Mouse (Mus musculus): Measurements from ENCODE around the gene P2rx6. TPM values are rescaled to one million over a fixed set of nuclear protein-coding genes. Genes with fewer than 3 reads are reported as not detected.

The P2rx6 gene
- polyA plus RNA-seq, 1 experiment = 2.9 TPM

DNA sequence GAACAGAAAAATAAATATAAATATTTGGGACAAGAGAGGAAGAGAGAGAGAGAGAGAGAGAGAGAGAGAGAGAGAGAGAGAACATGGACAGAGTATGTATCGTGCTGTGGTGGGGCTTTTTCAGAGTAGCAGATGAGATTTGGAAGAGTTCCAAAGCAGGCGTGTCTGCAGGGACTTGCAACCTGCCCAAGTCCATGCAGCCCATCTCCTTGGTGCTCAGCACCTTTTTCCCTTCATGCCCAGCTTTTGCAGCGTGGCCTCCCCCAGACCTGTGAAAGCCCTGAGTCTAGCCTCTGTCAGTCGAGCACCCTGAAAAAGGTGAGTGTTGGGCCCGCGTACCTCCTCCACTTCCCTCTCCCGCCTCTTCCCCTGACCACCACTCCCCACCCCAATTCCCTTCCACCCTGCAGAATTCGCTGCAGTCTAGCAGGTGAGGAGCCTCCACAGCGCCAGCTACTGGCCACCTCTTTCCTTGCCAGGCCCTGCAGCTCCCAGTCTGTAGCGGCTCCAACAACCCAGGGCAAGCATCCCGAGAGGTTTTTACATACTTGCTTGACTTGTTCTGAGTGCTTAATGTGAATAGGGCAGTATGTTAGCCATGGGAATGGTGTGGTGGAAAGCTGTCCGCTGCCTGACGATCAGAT lies 56.4 kb downstream of the P2rx6 start:
- Histone ChIP-seq H3K4me1 (ENCODE audit: control insufficient read depth, insufficient read depth, low read length) (peaks cover 5% of the 10 kb centered on the region; the same call in 1 of the 2 replicates), H3K27ac (ENCODE audit: insufficient read depth, low read length) (no peak overlapping the region), H3K4me3 (ENCODE audit: insufficient read depth, low read length) (no peak overlapping the region)
- peak; percentile 72 for TF ChIP-seq CTCF (IDR thresholded peaks at IDR 0.05; ENCODE audit: extremely low read depth, insufficient read depth, low read length)
- TF ChIP-seq POLR2A (IDR thresholded peaks at IDR 0.05; ENCODE audit: extremely low read depth, insufficient read depth, low read length) = no peak

DNA sequence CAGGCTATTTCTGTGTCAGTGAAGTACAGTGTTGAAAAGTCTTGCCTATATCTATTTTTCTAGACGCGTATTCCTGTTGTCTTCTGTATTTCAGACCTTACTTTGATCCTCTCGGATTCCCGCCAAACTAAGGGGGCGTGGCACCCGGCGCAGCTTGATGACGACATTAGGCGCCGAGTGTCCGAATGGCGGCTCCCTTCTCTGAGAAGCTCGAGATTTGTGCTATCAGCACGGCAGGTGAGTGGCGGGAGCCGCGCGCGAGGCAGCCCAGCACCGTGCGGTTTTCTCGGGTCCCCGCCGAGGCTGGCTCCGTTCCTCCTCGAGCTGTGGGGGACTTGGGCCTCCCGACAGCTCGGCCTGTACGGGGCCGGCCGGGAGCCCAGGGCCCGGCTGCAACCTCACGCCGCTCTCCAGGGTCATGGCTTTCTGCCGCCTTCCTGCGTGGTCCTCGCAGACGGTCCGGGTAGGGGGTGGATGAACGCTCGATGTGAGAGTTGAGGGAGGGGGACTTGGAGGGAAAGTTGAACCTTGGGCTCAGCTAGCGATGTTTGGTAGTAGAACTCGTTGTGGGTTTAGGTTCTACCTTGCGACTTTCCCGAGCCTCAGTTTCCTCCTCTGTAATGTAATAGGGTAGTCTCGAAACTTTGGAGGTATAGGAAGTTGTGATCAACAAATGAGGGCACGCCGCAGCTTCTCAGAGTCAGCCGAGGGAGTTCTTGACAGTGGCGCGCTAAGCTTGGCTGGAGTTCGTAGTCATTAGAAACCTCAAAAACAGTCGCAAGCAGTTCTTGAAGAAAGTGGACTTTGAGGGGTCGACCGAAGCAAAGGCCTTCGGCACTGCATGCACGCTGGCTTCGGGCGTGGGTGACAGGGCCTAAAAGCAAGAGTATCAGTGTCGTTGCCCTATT lies 57.8 kb downstream of the P2rx6 start, which contains the start of gene Smpd4:
Smpd4 (plus strand) TSS at position 157 of the 908 bp plus-strand sequence.
- H3K4me3 ChIP-seq (ENCODE audit: insufficient read depth, low read length) = peak within 1 kb of the TSS; percentile 93
- TF ChIP-seq POLR2A (IDR thresholded peaks at IDR 0.05; ENCODE audit: extremely low read depth, insufficient read depth, low read length) (no peak), CTCF (IDR thresholded peaks at IDR 0.05; ENCODE audit: extremely low read depth, insufficient read depth, low read length) (no peak)
- H3K27ac ChIP-seq (ENCODE audit: insufficient read depth, low read length) = no peak within 1 kb of the TSS
- H3K4me1 ChIP-seq (ENCODE audit: control insufficient read depth, insufficient read depth, low read length) = peaks cover 5% of the 10 kb centered on the region; the same call in 1 of the 2 replicates

GRCm38 (mm10) chr16:17621936-17622335 lies 60.3 kb downstream of the P2rx6 start:
- H3K4me3 ChIP-seq (ENCODE audit: insufficient read depth, low read length) = no peak overlapping the region

GRCm38 (mm10) chr16:17625488-17626268 lies 64.0 kb downstream of the P2rx6 start:
- Histone ChIP-seq H3K4me3 (ENCODE audit: insufficient read depth, low read length) (no peak overlapping the region), H3K4me1 (ENCODE audit: control insufficient read depth, insufficient read depth, low read length) (no peaks in the 10 kb centered on the region), H3K27ac (ENCODE audit: insufficient read depth, low read length) (no peak overlapping the region)
- TF ChIP-seq CTCF (IDR thresholded peaks at IDR 0.05; ENCODE audit: extremely low read depth, insufficient read depth, low read length) (peak; percentile 54), POLR2A (IDR thresholded peaks at IDR 0.05; ENCODE audit: extremely low read depth, insufficient read depth, low read length) (no peak)

More at GRCm38 (mm10) chr16:17621936-17622335, 60.3 kb downstream of the P2rx6 start:
- Histone ChIP-seq H3K27ac (ENCODE audit: insufficient read depth, low read length) (no peak overlapping the region), H3K4me1 (ENCODE audit: control insufficient read depth, insufficient read depth, low read length) (peaks cover 5% of the 10 kb centered on the region; the same call in 1 of the 2 replicates)
- TF ChIP-seq CTCF (IDR thresholded peaks at IDR 0.05; ENCODE audit: extremely low read depth, insufficient read depth, low read length) (no peak), POLR2A (IDR thresholded peaks at IDR 0.05; ENCODE audit: extremely low read depth, insufficient read depth, low read length) (no peak)

GRCm38 (mm10) chr16:17626269-17626555 lies 64.5 kb downstream of the P2rx6 start:
- Histone ChIP-seq H3K4me3 (ENCODE audit: insufficient read depth, low read length) (no peak overlapping the region), H3K27ac (ENCODE audit: insufficient read depth, low read length) (no peak overlapping the region), H3K4me1 (ENCODE audit: control insufficient read depth, insufficient read depth, low read length) (no peaks in the 10 kb centered on the region)
- TF ChIP-seq POLR2A (IDR thresholded peaks at IDR 0.05; ENCODE audit: extremely low read depth, insufficient read depth, low read length) = no peak
- TF ChIP-seq CTCF (IDR thresholded peaks at IDR 0.05; ENCODE audit: extremely low read depth, insufficient read depth, low read length) = no peak

Other genes with a start within 250 kb of the P2rx6 start
- gene Serpind1, start 230.5 kb upstream of the P2rx6 start, polyA plus RNA-seq (2012; rRNA removed) = 3.8 TPM in 2 replicates
- 8.6 and 9.3 TPM in 2 replicates for gene Snap29, start 155.9 kb upstream of the P2rx6 start, polyA plus RNA-seq (2012; rRNA removed)
- gene Pi4ka, start 155.6 kb upstream of the P2rx6 start, polyA plus RNA-seq (2012; rRNA removed) = 336 and 351 TPM in 2 replicates
- 22.3 and 22.8 TPM in 2 replicates for gene Crkl, start 109.9 kb upstream of the P2rx6 start, polyA plus RNA-seq (2012; rRNA removed)
- 233 and 286 TPM in 2 replicates for gene Aifm3, start 72.3 kb upstream of the P2rx6 start, polyA plus RNA-seq (2012; rRNA removed)
- 330 and 345 TPM in 2 replicates for gene Lztr1, start 53.2 kb upstream of the P2rx6 start, polyA plus RNA-seq (2012; rRNA removed)
- gene Thap7, start 30.7 kb upstream of the P2rx6 start, polyA plus RNA-seq (2012; rRNA removed) = 64.9 and 82.8 TPM in 2 replicates
- 1.4 and 1.5 TPM in 2 replicates for gene Lrrc74b, start 638 bp upstream of the P2rx6 start, polyA plus RNA-seq (2012; rRNA removed)
- gene Slc7a4, start 21.3 kb downstream of the P2rx6 start, polyA plus RNA-seq (2012; rRNA removed) = 82.5 and 104 TPM in 2 replicates
- 196 and 203 TPM in 2 replicates for gene Smpd4, start 57.5 kb downstream of the P2rx6 start, polyA plus RNA-seq (2012; rRNA removed)
- gene Ccdc74a, start 84.6 kb downstream of the P2rx6 start, polyA plus RNA-seq (2012; rRNA removed) = 33.0 and 39.9 TPM in 2 replicates
- 65.9 and 67.5 TPM in 2 replicates for gene Med15, start 171.0 kb downstream of the P2rx6 start, polyA plus RNA-seq (2012; rRNA removed)
- 107 and 126 TPM in 2 replicates for gene Klhl22, start 197.7 kb downstream of the P2rx6 start, polyA plus RNA-seq (2012; rRNA removed)
- 3.5 and 3.7 TPM in 2 replicates for gene Scarf2, start 235.4 kb downstream of the P2rx6 start, polyA plus RNA-seq (2012; rRNA removed)

Measured in cortical plate, adult 2 months (tissue).